Mouse (Mus musculus): ENCODE measurements around the gene Msx1. TPM values are rescaled to one million over a fixed set of nuclear protein-coding genes. Genes with fewer than 3 reads are reported as not detected.
A peak's percentile ranks its signal among the peaks of the same experiment; 100 is the strongest.

Gene Msx1
- 103 and 121 TPM in 2 replicates for polyA plus RNA-seq (2014; fragmentation: Nextera tagmentation; extraction: Ambion mirVana)

DNA sequence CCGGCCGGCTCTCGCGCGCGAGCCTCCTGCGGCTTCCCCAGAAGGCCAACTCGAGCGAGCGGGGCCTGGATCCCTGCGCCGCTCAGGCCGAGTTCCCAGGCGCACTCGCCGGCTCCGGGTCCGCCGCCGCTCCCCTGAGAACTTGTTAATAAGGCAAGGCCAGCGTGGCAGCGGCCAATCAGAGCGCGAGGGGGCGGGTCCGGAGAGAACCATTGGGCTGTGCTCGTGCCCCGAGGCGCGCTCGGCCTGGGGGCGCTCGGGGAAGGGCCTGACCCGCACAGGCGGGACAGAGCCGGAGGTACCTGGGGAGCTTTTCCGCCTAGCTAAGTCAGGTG is at the start of gene Msx1:
Msx1 (minus strand) TSS at position 123 of the 335 bp plus-strand sequence.
- H3K9ac ChIP-seq (ENCODE audit: low read depth, low read length): peak within 1 kb of the TSS; percentile 68
- ATAC-seq (ENCODE audit: low FRiP score) (peak; percentile 85), DNase-seq (ENCODE audit: low spot score) (peak; percentile 90)
- H3K9me3 ChIP-seq (ENCODE audit: control insufficient read depth, low read length): no peaks in the 10 kb centered on the region
- no peak within 1 kb of the TSS for H3K27ac ChIP-seq (ENCODE audit: low read depth, low read length)
- H3K36me3 ChIP-seq (ENCODE audit: control insufficient read depth, insufficient read depth, low read length): no peaks in the 10 kb centered on the region
- WGBS: under 1% methylated on average over 37 of the region's 37 CpGs
- H3K4me3 ChIP-seq (ENCODE audit: low read depth, low read length): peak within 1 kb of the TSS; percentile 56
- H3K27me3 ChIP-seq (ENCODE audit: control insufficient read depth, insufficient read depth, low read length): peaks cover 79% of the 10 kb centered on the region
- peak within 1 kb of the TSS; percentile 89 for H3K4me2 ChIP-seq (replicated peaks; ENCODE audit: low read depth, low read length)
- H3K4me1 ChIP-seq (replicated peaks; ENCODE audit: control insufficient read depth, insufficient read depth, low read length): peaks cover 20% of the 10 kb centered on the region

- H3K9ac ChIP-seq (ENCODE audit: low read depth, low read length): no peak overlapping the region
- no peaks in the 10 kb centered on the region for H3K4me1 ChIP-seq (replicated peaks; ENCODE audit: control insufficient read depth, insufficient read depth, low read length)
- 84% methylated on average over 6 of the region's 6 CpGs for WGBS
- H3K27me3 ChIP-seq (ENCODE audit: control insufficient read depth, insufficient read depth, low read length): no peaks in the 10 kb centered on the region
- H3K4me2 ChIP-seq (replicated peaks; ENCODE audit: low read depth, low read length): no peak overlapping the region
- H3K27ac ChIP-seq (ENCODE audit: low read depth, low read length): no peak overlapping the region
- DNase-seq (ENCODE audit: low spot score) (no peak), ATAC-seq (ENCODE audit: low FRiP score) (no peak)
- H3K9me3 ChIP-seq (ENCODE audit: control insufficient read depth, low read length): no peaks in the 10 kb centered on the region
- H3K36me3 ChIP-seq (ENCODE audit: control insufficient read depth, insufficient read depth, low read length): no peaks in the 10 kb centered on the region
- H3K4me3 ChIP-seq (ENCODE audit: low read depth, low read length): no peak overlapping the region
Observed at GRCm38 (mm10) chr5:37865471-37865870, 41.1 kb upstream of the Msx1 start.

GRCm38 (mm10) chr5:37864309-37864708 is 39.9 kb upstream of the Msx1 start:
- Histone ChIP-seq H3K4me1 (replicated peaks; ENCODE audit: control insufficient read depth, insufficient read depth, low read length) (no peaks in the 10 kb centered on the region), H3K27ac (ENCODE audit: low read depth, low read length) (no peak overlapping the region), H3K9ac (ENCODE audit: low read depth, low read length) (no peak overlapping the region), H3K9me3 (ENCODE audit: control insufficient read depth, low read length) (no peaks in the 10 kb centered on the region), H3K4me2 (replicated peaks; ENCODE audit: low read depth, low read length) (no peak overlapping the region), H3K27me3 (ENCODE audit: control insufficient read depth, insufficient read depth, low read length) (0 out of 2 replicates have a peak, but pooled peaks cover 2% of the 10 kb centered on the region), H3K36me3 (ENCODE audit: control insufficient read depth, insufficient read depth, low read length) (no peaks in the 10 kb centered on the region), H3K4me3 (ENCODE audit: low read depth, low read length) (no peak overlapping the region)
- WGBS: 92% methylated on average over 2 of the region's 2 CpGs
- DNase-seq (ENCODE audit: low spot score) (no peak), ATAC-seq (ENCODE audit: low FRiP score) (no peak)

DNA sequence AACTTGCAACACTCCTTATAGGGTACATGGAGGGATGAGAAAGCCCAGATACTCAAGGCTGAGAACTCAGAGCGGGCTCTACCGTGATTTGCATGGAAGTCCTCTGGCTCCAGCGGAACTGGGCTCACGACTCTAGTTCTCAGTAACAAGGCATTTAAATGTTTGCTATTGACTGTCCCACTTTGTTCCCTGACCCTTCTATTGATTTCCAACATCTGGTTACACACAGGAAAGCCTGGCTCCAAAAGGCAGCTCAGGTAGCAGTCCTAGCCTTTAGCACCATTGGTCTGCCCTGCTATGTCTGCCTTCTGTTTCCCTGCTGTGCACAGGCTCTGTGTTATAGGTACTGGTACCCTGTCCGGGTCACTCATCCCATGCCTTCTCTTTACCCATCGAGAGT is 36.5 kb upstream of the Msx1 start:
- DNase-seq (ENCODE audit: low spot score): no peak
- 83% methylated on average over 6 of the region's 6 CpGs for WGBS
- Histone ChIP-seq H3K4me2 (replicated peaks; ENCODE audit: low read depth, low read length) (no peak overlapping the region), H3K27me3 (ENCODE audit: control insufficient read depth, insufficient read depth, low read length) (peaks cover 2% of the 10 kb centered on the region; the same call in 1 of the 2 replicates), H3K27ac (ENCODE audit: low read depth, low read length) (no peak overlapping the region), H3K9me3 (ENCODE audit: control insufficient read depth, low read length) (no peaks in the 10 kb centered on the region), H3K4me1 (replicated peaks; ENCODE audit: control insufficient read depth, insufficient read depth, low read length) (no peaks in the 10 kb centered on the region), H3K36me3 (ENCODE audit: control insufficient read depth, insufficient read depth, low read length) (no peaks in the 10 kb centered on the region), H3K9ac (ENCODE audit: low read depth, low read length) (no peak overlapping the region), H3K4me3 (ENCODE audit: low read depth, low read length) (no peak overlapping the region)
- ATAC-seq (ENCODE audit: low FRiP score): no peak

GRCm38 (mm10) chr5:37860151-37860721 is 35.9 kb upstream of the Msx1 start:
- no peaks in the 10 kb centered on the region for H3K4me1 ChIP-seq (replicated peaks; ENCODE audit: control insufficient read depth, insufficient read depth, low read length)
- no peaks in the 10 kb centered on the region for H3K9me3 ChIP-seq (ENCODE audit: control insufficient read depth, low read length)
- H3K4me3 ChIP-seq (ENCODE audit: low read depth, low read length): no peak overlapping the region
- no peak overlapping the region for H3K4me2 ChIP-seq (replicated peaks; ENCODE audit: low read depth, low read length)
- ATAC-seq (ENCODE audit: low FRiP score) (no peak), DNase-seq (ENCODE audit: low spot score) (no peak)
- no peak overlapping the region for H3K27ac ChIP-seq (ENCODE audit: low read depth, low read length)
- no peak overlapping the region for H3K9ac ChIP-seq (ENCODE audit: low read depth, low read length)
- WGBS: 61% methylated on average over 7 of the region's 7 CpGs
- no peaks in the 10 kb centered on the region for H3K36me3 ChIP-seq (ENCODE audit: control insufficient read depth, insufficient read depth, low read length)
- H3K27me3 ChIP-seq (ENCODE audit: control insufficient read depth, insufficient read depth, low read length): peaks cover 2% of the 10 kb centered on the region; the same call in 1 of the 2 replicates

- Histone ChIP-seq H3K4me2 (replicated peaks; ENCODE audit: low read depth, low read length) (no peak overlapping the region), H3K9me3 (ENCODE audit: control insufficient read depth, low read length) (no peaks in the 10 kb centered on the region), H3K4me1 (replicated peaks; ENCODE audit: control insufficient read depth, insufficient read depth, low read length) (no peaks in the 10 kb centered on the region), H3K27me3 (ENCODE audit: control insufficient read depth, insufficient read depth, low read length) (peaks cover 2% of the 10 kb centered on the region; the same call in 1 of the 2 replicates), H3K36me3 (ENCODE audit: control insufficient read depth, insufficient read depth, low read length) (no peaks in the 10 kb centered on the region), H3K27ac (ENCODE audit: low read depth, low read length) (no peak overlapping the region), H3K9ac (ENCODE audit: low read depth, low read length) (no peak overlapping the region), H3K4me3 (ENCODE audit: low read depth, low read length) (no peak overlapping the region)
- DNase-seq (ENCODE audit: low spot score) (no peak), ATAC-seq (ENCODE audit: low FRiP score) (no peak)
- 62% methylated on average over 14 of the region's 14 CpGs for WGBS
Observed at GRCm38 (mm10) chr5:37857763-37858545, 33.6 kb upstream of the Msx1 start.

- Histone ChIP-seq H3K4me3 (ENCODE audit: low read depth, low read length) (no peak overlapping the region), H3K36me3 (ENCODE audit: control insufficient read depth, insufficient read depth, low read length) (no peaks in the 10 kb centered on the region), H3K4me1 (replicated peaks; ENCODE audit: control insufficient read depth, insufficient read depth, low read length) (0 out of 2 replicates have a peak, but pooled peaks cover 3% of the 10 kb centered on the region), H3K27me3 (ENCODE audit: control insufficient read depth, insufficient read depth, low read length) (peaks cover 2% of the 10 kb centered on the region; the same call in 1 of the 2 replicates), H3K9me3 (ENCODE audit: control insufficient read depth, low read length) (no peaks in the 10 kb centered on the region), H3K27ac (ENCODE audit: low read depth, low read length) (no peak overlapping the region), H3K9ac (ENCODE audit: low read depth, low read length) (no peak overlapping the region), H3K4me2 (replicated peaks; ENCODE audit: low read depth, low read length) (no peak overlapping the region)
- no peak for DNase-seq (ENCODE audit: low spot score)
- WGBS: 74% methylated on average over 5 of the region's 5 CpGs
- no peak for ATAC-seq (ENCODE audit: low FRiP score)
Observed at GRCm38 (mm10) chr5:37856057-37856456, 31.7 kb upstream of the Msx1 start.

- 78% methylated on average over 6 of the region's 6 CpGs for WGBS
- H3K9me3 ChIP-seq (ENCODE audit: control insufficient read depth, low read length): no peaks in the 10 kb centered on the region
- ATAC-seq (ENCODE audit: low FRiP score): no peak
Observed at GRCm38 (mm10) chr5:37854233-37854632, 29.9 kb upstream of the Msx1 start.

More at GRCm38 (mm10) chr5:37854233-37854632, 29.9 kb upstream of the Msx1 start:
- Histone ChIP-seq H3K4me2 (replicated peaks; ENCODE audit: low read depth, low read length) (no peak overlapping the region), H3K27ac (ENCODE audit: low read depth, low read length) (no peak overlapping the region), H3K9ac (ENCODE audit: low read depth, low read length) (no peak overlapping the region), H3K27me3 (ENCODE audit: control insufficient read depth, insufficient read depth, low read length) (no peaks in the 10 kb centered on the region; the same call in 1 of the 2 replicates), H3K4me3 (ENCODE audit: low read depth, low read length) (no peak overlapping the region), H3K36me3 (ENCODE audit: control insufficient read depth, insufficient read depth, low read length) (no peaks in the 10 kb centered on the region), H3K4me1 (replicated peaks; ENCODE audit: control insufficient read depth, insufficient read depth, low read length) (0 out of 2 replicates have a peak, but pooled peaks cover 4% of the 10 kb centered on the region)
- no peak for DNase-seq (ENCODE audit: low spot score)

All from hindbrain, embryonic 11.5 days (tissue).